Mouse (Mus musculus) cerebellum, postnatal 14 days (tissue): Measurements from ENCODE around the gene Abcc2.

ENCODE experiments used
- DNase-seq, 2 experiments: peaks; one replicate each; pipeline ENCODE4 v3.0.0; 2021; ENCODE audit warnings: mixed read lengths in 2 of 2

Gene Abcc2

DNA sequence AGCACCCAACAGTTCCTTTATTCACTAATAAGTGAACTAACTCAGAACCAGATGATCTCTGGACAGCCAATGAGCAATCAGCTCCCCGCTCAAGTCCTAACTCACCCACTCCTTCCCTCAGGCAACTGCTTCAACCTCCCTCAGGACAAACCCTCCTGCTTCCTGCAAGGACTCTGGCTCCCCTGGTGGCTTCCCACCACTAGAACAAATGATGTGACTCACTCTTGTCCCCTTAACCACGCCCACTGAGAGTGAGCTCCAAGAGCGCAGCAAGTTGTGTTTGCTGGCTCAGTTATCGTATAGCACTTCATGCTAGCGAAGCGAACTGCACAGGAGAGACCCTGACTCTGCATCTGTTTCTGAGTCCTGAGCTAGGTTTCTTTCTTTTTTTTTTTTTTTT, 75.4 kb downstream of the Abcc2 start:
- no peak for DNase-seq

DNA sequence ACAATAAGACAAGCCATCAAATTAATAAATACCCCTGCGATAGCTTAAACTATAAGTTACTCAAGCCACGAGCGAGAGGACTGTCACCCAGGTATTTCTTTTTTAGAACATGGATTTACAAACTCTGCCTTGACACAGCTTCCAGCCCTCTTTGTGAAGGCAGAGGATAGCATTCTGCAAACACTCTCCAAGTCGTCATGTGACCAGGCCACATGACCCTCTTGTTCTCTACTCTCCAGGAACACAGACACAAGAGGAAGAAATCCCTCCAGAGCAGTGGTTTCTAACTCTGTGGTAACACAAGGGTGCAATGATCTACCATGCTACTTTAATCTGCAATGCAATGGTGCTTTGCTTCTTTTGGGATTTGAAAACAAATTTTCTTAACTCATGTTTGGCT, 88.4 kb downstream of the Abcc2 start:
- DNase-seq, result no peak

DNA sequence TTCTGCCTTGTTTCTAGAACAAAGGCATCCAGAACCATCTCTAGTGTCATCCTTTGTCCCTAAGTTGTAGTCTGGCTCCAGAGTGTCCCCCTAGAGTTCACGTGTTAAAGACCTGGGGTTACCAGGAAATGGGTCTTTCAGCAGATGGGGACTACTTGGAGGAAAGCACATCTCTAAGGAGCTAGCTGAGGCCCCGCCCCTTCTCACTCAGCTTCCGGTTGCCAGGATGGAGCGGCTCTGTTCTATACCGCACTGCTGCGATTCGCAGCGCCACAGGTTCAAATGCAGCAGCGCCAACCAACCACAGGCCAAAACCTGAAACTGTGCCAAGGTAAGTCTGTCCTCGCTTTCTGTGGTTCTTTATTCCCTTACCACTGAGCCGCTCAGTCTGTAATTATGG, 92.4 kb downstream of the Abcc2 start:
- no peak for DNase-seq

DNA sequence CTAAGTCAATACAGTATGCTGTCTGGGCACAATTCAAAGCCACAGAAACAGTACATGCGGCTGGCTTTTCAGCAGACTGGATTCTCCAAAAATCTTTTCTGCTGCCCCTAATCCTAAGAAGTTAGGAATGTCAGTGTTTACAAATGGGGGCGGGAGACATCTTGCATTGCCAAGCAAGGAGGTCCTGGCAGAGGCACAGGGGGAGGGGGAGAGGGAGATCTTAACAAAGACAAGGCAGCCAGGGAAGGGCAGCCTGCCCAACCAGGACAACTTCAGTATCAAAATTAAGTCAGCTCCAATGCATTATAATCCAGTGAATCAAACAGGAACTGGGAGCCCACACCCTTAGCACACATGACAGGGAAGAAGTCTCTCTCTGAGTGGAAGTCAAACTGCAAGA, 94.0 kb downstream of the Abcc2 start:
- DNase-seq, result peak; percentile 30 to 48

DNA sequence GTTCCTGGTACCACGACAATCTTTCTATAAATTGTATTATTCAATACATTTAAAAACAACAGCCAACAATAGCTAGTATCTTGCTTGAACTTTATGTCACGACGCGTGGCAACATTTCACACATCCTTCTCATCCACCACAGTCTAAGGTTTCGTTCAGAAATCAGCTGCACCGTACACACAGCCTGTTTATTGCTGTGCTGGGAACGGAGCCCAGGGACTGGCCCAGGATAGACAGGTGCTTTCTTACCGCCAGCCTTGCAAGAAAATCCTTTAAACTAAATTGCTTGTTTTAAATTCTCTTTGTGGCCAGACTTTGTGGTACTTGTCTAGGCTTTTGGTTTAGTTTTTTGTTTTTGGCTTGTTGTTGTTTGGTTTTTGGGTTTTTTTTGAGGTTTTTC, 95.4 kb downstream of the Abcc2 start:
- no peak for DNase-seq

DNA sequence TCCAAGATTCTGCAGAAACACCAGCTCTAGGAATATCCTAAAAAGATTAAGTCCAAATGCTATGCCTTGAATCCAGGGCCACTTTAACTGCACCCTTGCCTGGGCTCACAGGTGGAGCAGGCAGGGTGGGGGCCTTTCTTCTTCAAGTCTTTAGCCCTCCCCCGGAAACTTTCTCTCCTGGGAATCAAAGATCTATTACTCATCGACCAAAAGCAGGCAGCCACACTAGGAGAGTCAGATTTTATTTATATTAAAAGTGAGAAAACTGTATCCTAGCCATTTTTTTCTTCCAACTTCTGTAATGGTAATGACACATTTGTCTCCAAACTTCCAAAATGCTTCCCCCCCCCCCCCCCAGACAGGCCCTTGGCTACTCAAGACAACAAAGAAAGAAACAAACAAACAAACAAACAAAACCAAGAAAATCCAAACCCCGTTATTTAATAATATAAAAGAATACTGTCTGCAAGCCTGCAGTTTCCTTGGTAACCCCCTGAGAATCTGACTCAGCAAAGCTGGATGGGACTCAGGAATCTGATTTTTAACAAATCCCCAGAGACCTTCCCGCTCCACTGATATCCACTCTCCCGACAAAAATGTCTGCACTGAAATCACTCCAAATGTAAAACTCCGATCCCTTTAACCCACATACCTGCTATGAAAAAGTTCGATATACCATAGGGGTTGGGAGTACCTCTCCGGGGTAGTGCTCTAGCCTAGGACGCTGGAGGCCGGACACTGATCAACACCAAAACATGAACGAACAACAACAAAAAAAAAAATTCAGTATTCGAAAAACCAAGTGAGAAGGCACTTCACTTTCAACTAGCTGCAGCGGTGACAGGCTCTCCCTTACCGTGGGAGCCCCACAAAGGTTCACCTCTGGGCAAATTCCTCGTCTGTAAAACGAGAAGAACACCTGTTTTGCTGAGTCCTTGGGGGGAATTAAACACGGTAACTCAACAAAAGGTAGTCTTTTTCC, 96.4 kb downstream of the Abcc2 start:
- DNase-seq, result peak in 1 of 2 experiments; percentile 11

DNA sequence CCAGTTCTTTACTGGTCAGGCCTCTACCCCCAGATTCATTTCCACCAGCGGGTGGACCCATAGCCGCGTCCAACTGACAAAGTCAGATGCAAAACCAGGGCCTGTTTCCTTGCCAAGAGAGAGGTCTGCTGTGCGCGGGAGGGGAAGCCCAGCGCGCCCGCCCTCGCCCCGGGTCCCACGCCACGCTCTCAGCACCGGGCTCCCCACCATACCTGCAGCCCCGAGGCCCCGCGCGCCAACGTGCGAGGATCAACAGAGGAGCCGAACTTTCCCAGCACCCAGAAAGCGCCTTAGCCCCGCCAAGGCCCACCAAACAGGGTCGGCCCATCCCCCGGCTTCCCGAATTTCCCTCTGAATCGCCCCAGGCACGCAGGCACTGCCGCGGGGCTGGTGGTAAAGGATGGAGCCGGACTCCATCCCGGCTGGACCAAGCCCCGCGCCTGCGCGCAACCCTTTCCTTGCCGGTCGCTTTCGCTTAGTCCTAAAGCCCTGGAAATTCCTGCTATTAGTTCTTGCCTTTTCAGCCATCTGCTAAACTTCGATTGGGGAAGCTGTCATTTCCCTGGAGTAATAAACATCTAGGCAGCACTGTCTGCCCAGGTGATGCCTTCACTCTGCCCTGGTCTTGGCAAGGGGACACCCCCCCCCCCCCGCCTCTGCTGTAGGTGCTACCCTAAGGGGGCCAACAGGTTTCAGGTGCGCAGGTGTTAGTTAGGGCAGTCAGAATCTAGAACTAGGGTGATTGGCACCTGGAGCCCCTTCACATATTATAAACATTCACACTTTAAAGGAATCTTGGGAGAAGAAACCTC, 97.6 kb downstream of the Abcc2 start:
- peak; percentile 85 to 89 for DNase-seq

DNA sequence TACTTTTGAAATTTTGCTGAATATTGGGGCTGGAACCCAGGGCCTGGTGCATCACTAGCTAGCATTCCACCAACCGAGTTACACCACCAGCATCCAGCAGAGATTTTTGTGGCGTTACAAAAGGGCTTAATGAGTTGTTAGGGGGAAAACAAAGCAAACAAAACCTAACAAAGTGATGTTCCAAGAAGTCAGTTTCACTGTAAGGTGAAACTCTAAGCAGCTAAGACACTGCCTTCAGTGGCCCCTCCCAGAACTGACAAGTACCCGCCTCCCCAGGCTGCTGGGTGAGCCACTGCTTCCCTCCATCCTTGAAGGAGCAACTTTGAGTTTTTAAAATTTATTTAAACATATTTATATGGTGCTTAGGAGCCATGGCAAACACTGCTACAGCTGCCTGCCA, 98.4 kb downstream of the Abcc2 start:
- no peak for DNase-seq

DNA sequence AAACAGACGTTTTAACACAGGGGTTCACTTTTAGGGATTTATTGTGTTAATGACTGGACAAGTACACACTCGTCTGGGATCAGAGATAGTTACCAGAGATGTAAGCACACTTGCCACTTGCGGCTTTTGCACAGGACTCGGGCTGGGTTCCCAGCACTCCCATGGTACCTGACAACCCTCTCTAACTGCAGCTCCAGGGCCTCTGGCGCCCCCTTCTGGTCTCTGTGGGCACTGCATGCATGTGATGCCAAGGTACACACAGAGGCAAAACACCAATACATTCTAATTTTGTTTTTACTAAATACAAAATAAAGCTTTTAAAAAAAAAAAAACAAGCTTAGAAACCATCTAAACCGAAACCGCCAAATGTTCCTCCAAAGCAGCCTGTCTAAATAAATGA, 99.6 kb downstream of the Abcc2 start:
- peak; percentile 16 to 40 for DNase-seq

DNA sequence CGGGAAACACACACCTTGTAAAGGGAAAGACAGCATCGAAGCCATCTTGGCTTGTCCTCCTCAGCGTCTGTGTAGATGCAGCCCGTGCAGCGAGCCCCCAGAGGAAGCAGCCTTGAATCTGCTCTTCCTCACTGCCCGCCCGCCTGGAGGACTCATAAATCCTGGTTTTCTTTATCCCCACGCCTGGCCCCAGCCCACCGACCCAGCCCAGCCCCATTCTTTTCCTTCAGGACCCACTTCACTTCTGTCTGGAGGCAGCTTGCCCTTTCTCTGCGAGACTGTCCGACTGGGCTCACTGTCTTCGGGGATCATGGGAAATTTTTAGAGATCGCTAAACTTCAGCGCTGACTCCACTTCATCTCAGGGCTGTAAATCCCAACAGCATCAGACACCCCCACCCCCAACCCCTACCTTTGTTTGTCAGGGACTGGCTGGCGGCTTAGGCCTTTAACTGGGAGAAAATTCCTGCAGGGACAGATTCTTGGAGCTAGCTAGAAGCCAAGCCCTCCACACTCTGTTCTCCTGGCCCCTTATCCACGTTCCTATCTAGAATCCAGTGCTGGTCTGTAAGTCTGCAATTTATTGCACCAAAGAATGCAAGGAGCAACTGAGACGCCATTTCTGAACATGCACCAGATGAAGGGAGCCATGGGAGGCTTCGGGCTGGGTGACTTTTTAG, 101.0 kb downstream of the Abcc2 start:
- peak; percentile 26 to 49 for DNase-seq

DNA sequence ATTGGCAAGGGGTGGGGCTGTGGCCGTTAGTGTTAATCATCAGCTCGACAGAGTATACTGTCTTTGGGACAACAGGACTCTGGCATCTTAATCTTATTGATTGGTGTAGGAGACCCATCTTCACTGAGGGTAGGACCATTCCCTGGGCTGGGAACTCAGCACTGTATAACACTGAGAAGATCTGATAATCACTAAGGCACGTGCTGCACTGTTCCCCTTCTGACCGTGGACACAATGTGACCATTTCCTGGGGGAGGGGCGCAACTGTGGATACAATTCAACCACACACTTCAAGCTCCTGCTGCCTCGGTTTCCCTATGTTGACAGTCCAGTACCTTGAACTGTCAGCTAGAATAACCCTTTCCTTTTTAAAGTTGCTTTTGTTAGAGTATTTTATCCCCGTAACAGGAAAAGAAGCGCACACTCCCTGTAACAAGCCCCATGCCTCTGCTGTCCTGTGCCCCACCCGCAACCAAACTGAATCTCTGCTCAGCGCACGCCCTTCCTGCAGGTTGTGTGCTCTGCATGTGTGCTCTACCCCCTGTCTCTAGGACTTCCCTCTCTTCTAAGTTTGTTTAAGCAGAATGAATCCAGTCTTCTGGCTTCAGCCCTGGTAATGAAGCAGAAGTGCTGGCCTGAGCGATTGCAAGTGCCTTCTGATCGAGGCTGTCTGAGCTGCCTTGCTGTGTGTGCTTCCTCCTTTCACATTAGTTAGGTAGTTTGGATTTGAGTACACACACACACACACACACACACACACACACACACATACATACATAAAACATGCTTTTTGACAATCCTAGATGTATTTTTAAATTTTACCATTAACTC, 102.9 kb downstream of the Abcc2 start:
- no peak for DNase-seq

DNA sequence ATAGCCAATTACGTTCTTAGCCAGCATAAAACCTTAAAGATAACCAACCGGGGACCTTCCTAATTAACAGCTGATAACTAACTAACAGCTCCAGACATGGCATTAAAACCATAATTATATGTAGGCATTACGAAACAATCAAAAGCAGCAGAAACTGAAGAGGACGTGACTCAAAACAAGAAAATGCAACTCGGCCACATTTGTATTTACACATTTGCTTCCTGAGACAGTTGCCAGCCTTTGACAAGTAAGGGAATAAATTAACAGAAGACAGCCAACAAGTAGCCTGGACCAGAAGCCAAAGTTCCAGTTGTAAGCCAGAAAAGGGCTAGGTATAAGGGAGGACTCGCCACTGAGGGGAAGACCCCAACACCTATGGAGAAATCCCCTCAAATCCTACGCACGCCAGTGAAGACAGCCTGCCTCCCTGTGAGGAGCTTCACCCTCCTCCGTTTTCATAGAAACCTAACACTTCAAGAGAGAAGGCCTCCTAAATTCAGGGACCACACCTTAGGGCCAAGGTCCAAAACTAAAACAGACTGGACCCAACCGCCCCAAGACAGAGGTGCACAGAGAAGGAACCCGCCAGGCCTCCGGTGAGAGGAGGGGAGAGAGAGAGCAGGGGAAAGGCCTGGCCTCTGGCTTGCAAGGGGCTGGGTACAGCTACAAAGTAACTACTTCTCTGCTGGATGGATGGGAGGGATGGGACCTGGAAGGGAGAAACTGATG, 104.5 kb downstream of the Abcc2 start:
- no peak for DNase-seq

DNA sequence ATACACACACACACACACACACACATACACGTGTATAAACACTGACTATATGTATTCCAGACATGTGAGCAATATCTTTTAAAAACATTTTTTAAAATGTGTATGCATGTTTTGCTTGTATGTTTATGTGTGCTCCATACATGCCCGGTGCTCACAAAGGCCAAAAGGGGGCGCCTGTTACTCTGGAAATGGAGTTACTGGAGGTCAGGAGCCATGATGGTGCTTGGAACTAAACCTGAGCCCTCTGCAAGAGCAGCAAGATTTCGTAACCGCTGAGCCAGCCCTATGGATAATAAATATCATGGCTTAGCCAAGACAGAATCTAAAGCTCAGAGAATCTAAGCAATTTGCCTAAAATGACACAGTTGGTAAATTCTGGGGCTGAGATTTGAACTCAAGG, 105.2 kb downstream of the Abcc2 start:
- DNase-seq, result no peak

DNA sequence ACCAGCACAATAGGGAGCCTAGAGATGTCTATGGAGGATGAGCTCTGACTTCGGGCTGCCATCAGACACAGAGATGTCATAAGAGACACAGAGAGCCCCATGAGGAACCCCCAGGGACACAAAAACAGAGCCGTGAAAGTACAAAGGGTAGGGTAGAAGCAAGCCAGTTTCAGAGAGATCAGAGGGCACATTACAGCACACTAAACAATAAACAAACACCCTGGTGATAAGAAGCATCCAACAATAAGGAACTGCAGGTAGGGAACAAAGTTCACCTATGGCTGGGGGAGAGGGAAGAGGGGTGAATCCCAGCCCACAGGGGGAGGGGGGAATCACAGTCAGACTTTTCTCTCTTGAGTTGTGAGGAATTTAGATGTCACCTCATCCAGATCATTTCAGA, 105.7 kb downstream of the Abcc2 start:
- DNase-seq, result no peak
